Mouse (Mus musculus): ENCODE measurements around the gene Pkn3. TPM values are rescaled to one million over a fixed set of nuclear protein-coding genes. Genes with fewer than 3 reads are reported as not detected.

Gene Pkn3
- total and polyA plus RNA-seq, 3 experiments, result 8.8 to 13.6 (median 10.4) TPM

DNA sequence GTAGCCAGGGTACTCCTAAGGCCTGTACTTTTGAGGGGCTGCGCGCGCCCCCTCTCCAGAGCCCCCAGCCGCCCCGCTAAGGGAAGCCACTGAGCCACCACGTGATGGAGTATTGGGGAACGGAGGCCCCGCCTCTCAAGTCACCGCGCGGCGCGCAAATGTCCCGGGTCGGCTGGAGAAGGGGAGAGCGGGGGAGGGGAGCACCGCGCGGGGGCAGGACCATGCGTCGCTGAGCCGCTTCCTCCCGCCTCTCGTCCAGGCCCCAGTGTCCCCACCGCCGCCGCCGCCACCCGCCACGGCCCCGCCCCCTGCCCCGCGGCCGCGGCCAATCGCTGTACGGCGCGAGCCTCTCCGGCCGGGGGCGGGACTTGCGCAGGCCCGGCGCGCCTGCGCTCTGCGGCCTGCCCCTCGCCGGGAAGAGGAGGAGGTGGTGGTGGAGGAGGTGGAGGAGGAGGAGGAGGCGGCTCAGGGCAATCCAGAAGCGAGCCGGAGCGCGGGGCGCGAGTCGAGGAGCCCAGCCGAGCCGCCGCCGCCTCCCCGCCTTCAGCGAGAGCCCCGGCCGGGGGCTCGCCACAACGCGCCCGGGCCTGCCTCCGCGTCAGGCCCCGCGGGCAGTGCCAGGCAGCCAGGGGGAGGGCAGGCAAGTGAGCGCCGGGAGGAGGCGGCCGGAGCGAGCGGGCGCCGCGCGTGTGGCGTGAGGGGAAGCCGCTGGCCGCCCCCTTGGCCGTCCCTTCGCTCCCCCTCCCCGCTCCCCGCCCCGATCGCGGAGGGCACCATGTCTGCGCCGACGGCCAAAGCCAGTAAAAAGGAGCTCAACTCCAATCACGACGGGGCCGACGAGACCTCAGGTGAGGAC, 11.2 kb upstream of the Pkn3 start:
- Histone ChIP-seq H3K4me3 (peak overlapping the region; percentile 89), H3K9ac (ENCODE audit: low read depth, low read length) (peak overlapping the region; percentile 99), H3K4me1 (ENCODE audit: control insufficient read depth, insufficient read depth, low read length) (peaks cover 10% of the 10 kb centered on the region), H3K27ac (peak overlapping the region; percentile 96), H3K36me3 (ENCODE audit: control insufficient read depth, insufficient read depth, low read length) (peaks cover 13% of the 10 kb centered on the region), H3K27me3 (ENCODE audit: control insufficient read depth, insufficient read depth, low read length) (no peaks in the 10 kb centered on the region), H3K79me2 (replicated peaks; ENCODE audit: control insufficient read depth, insufficient read depth, low read length) (peaks cover 2% of the 10 kb centered on the region; the same call in 1 of the 2 replicates)
- WGBS, result under 1% methylated on average over 55 of the region's 101 CpGs
- intact Hi-C loops (cut with DNase I), result loop anchor here (2.0 kb wide), 1 partner anchor 17 kb away; the partner anchor contains the start of gene Wdr34
- TF ChIP-seq POLR2A (IDR thresholded peaks at IDR 0.05; ENCODE audit: insufficient read depth, low read depth, low read length) (peak; percentile 66), CTCF (IDR thresholded peaks at IDR 0.05) (no peak), EP300 (IDR thresholded peaks at IDR 0.05; ENCODE audit: insufficient read depth, low read depth, low read length) (no peak)
- peak; percentile 97 to 99 for DNase-seq

DNA sequence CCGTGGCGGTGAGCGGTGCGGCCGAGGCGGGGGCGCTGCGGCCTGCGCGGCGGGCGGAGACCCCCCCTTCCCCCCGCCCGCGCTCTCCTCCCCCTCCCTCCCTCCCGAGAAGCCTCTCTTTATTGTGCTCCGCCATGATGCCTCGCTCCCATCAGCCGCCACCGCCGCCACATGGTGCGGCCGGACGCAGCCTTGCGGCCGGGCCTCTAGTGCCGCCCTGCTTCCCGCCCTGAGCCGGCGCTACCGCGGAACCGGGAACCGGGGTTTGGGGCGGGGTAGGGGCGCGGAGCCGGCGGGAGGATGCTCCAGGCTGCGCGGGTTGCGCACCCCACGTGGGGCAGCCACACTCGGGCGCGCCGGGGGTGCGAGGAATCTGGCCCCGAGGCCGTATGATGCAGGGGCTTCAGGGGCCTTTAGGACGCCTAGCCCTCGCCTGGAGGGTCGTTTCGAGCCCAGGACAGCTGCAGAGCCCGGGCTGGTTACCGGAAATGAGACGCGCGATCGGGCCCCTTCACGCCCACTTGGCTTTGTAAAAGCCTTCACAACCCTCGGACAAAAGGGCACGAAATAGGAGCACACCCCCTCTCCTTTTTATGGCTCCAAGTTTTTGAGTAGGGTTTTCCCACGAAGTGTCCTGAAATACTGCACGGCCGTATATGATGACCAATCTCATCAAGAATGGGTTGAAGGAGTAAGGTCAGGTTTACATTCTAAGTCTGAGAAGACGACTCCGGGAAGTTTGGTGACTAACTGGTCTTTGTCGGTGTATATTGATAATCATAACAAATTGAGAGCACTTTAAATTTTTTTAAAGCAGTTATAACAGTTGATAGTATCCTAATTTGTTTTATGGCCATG, 10.2 kb upstream of the Pkn3 start:
- H3K79me2 ChIP-seq (replicated peaks; ENCODE audit: control insufficient read depth, insufficient read depth, low read length), result peaks cover 2% of the 10 kb centered on the region; the same call in 1 of the 2 replicates
- peak overlapping the region; percentile 96 for H3K27ac ChIP-seq
- H3K27me3 ChIP-seq (ENCODE audit: control insufficient read depth, insufficient read depth, low read length), result no peaks in the 10 kb centered on the region
- intact Hi-C loops (cut with DNase I), result loop anchor here (2.0 kb wide), 1 partner anchor 18 kb away; the partner anchor contains the start of gene Wdr34
- TF ChIP-seq CTCF (IDR thresholded peaks at IDR 0.05) (no peak), EP300 (IDR thresholded peaks at IDR 0.05; ENCODE audit: insufficient read depth, low read depth, low read length) (no peak), POLR2A (IDR thresholded peaks at IDR 0.05; ENCODE audit: insufficient read depth, low read depth, low read length) (no peak)
- DNase-seq, result peak in 1 of 2 experiments; percentile 67
- peak overlapping the region; percentile 89 for H3K4me3 ChIP-seq
- H3K9ac ChIP-seq (ENCODE audit: low read depth, low read length), result peak overlapping the region; percentile 99
- under 1% methylated on average over 49 of the region's 69 CpGs for WGBS
- H3K4me1 ChIP-seq (ENCODE audit: control insufficient read depth, insufficient read depth, low read length), result peaks cover 9% of the 10 kb centered on the region
- H3K36me3 ChIP-seq (ENCODE audit: control insufficient read depth, insufficient read depth, low read length), result peaks cover 13% of the 10 kb centered on the region

- H3K4me3 ChIP-seq, result peak overlapping the region; percentile 89
- WGBS, result 31% methylated on average over 7 of the region's 7 CpGs
These were observed 9.5 kb upstream of the Pkn3 start for GRCm38 (mm10) chr2:30067962-30068361.

DNA sequence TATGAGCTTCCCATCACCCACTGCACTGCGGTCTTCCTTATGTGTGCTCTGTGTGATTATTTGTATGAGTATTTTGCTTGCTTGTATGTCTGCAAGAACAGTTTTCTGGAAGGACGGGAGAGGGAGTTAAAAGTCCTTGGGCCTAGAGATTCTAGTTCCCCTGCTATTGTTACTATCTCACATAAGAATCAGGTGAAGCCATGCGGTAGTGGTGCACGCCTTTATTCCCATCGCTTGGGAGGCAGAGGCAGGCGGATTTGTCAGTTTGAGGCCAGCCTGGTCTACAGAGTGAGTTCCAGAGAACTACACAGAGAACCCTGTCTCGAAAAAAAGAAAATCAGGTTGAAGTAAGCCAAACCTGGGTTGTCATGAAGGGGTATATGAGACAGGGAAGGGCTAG, 4.6 kb upstream of the Pkn3 start:
- H3K4me1 ChIP-seq (ENCODE audit: control insufficient read depth, insufficient read depth, low read length), result peaks cover 5% of the 10 kb centered on the region
- H3K27me3 ChIP-seq (ENCODE audit: control insufficient read depth, insufficient read depth, low read length), result no peaks in the 10 kb centered on the region
- TF ChIP-seq EP300 (IDR thresholded peaks at IDR 0.05; ENCODE audit: insufficient read depth, low read depth, low read length) (no peak), POLR2A (IDR thresholded peaks at IDR 0.05; ENCODE audit: insufficient read depth, low read depth, low read length) (no peak), CTCF (IDR thresholded peaks at IDR 0.05) (no peak)
- 84% methylated on average over 7 of the region's 7 CpGs for WGBS
- H3K4me3 ChIP-seq, result no peak overlapping the region
- no peak overlapping the region for H3K9ac ChIP-seq (ENCODE audit: low read depth, low read length)
- no peaks in the 10 kb centered on the region for H3K79me2 ChIP-seq (replicated peaks; ENCODE audit: control insufficient read depth, insufficient read depth, low read length)
- H3K36me3 ChIP-seq (ENCODE audit: control insufficient read depth, insufficient read depth, low read length), result peaks cover 9% of the 10 kb centered on the region
- DNase-seq, result no peak
- intact Hi-C loops (cut with DNase I), result no loop called here
- no peak overlapping the region for H3K27ac ChIP-seq

More at GRCm38 (mm10) chr2:30067962-30068361, 9.5 kb upstream of the Pkn3 start:
- TF ChIP-seq POLR2A (IDR thresholded peaks at IDR 0.05; ENCODE audit: insufficient read depth, low read depth, low read length), result no peak
- TF ChIP-seq CTCF (IDR thresholded peaks at IDR 0.05), result no peak
- TF ChIP-seq EP300 (IDR thresholded peaks at IDR 0.05; ENCODE audit: insufficient read depth, low read depth, low read length), result no peak
- Histone ChIP-seq H3K4me1 (ENCODE audit: control insufficient read depth, insufficient read depth, low read length) (peaks cover 8% of the 10 kb centered on the region), H3K27ac (no peak overlapping the region), H3K9ac (ENCODE audit: low read depth, low read length) (no peak overlapping the region), H3K79me2 (replicated peaks; ENCODE audit: control insufficient read depth, insufficient read depth, low read length) (peaks cover 2% of the 10 kb centered on the region; the same call in 1 of the 2 replicates), H3K27me3 (ENCODE audit: control insufficient read depth, insufficient read depth, low read length) (no peaks in the 10 kb centered on the region), H3K36me3 (ENCODE audit: control insufficient read depth, insufficient read depth, low read length) (peaks cover 13% of the 10 kb centered on the region)
- no peak for DNase-seq
- intact Hi-C loops (cut with DNase I), result loop anchor here (2.0 kb wide), 1 partner anchor 19 kb away; the partner anchor contains the start of gene Wdr34

DNA sequence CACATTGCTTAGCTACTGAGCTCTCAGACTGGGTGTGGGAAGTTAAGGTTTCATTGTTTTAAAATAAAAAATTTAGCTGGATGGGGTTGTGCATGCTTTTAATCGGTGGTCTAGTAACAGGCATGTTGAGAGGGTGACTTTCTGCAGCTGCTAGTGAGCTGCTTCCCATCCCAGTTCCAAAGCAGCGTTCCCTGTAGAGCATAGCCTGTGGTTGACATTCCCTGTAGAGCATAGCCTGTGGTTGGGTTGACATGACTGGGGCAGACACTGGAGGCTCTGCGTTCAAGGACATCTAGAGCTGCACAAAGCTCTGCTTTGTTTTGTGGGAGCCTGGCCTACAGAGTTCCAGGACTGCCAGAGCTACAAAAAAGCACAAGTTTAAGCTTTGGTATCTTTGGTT, 4.2 kb upstream of the Pkn3 start:
- Histone ChIP-seq H3K4me3 (no peak overlapping the region), H3K9ac (ENCODE audit: low read depth, low read length) (no peak overlapping the region), H3K27me3 (ENCODE audit: control insufficient read depth, insufficient read depth, low read length) (no peaks in the 10 kb centered on the region), H3K4me1 (ENCODE audit: control insufficient read depth, insufficient read depth, low read length) (peaks cover 3% of the 10 kb centered on the region), H3K27ac (no peak overlapping the region), H3K36me3 (ENCODE audit: control insufficient read depth, insufficient read depth, low read length) (peaks cover 5% of the 10 kb centered on the region), H3K79me2 (replicated peaks; ENCODE audit: control insufficient read depth, insufficient read depth, low read length) (no peaks in the 10 kb centered on the region)
- intact Hi-C loops (cut with DNase I), result no loop called here
- 73% methylated on average over 3 of the region's 3 CpGs for WGBS
- TF ChIP-seq EP300 (IDR thresholded peaks at IDR 0.05; ENCODE audit: insufficient read depth, low read depth, low read length) (no peak), POLR2A (IDR thresholded peaks at IDR 0.05; ENCODE audit: insufficient read depth, low read depth, low read length) (0 out of 2 replicates have a peak, but pooled peaks have one; percentile 12), CTCF (IDR thresholded peaks at IDR 0.05) (no peak)
- DNase-seq, result no peak

Data from heart, adult 2 months (tissue).